Mouse (Mus musculus): ENCODE results near the gene Gpr61.

GRCm38 (mm10) chr3:108126327-108126726, 28.4 kb downstream of the Gpr61 start:
- TF ChIP-seq POLR2A (IDR thresholded peaks at IDR 0.05; ENCODE audit: low read depth, low read length) (no peak), CTCF (conservative IDR thresholded peaks at IDR 0.05 in 1 of 2, IDR thresholded peaks at IDR 0.05 in 1 of 2; ENCODE audit: low read depth in 2 of 2, low read length in 2 of 2) (no peak), MAX (IDR thresholded peaks at IDR 0.05; ENCODE audit: low read length) (no peak), MAFK (IDR thresholded peaks at IDR 0.05; ENCODE audit: insufficient replicate concordance, low read length) (no peak), EP300 (IDR thresholded peaks at IDR 0.05; ENCODE audit: low read length) (no peak), MYC (IDR thresholded peaks at IDR 0.05; ENCODE audit: low read depth, low read length) (no peak), RAD21 (IDR thresholded peaks at IDR 0.05; ENCODE audit: low read depth, low read length) (no peak), BHLHE40 (IDR thresholded peaks at IDR 0.05; ENCODE audit: low read depth, low read length) (no peak), USF2 (conservative IDR thresholded peaks at IDR 0.05; ENCODE audit: low read depth, low read length) (no peak), E2F4 (IDR thresholded peaks at IDR 0.05; ENCODE audit: insufficient replicate concordance, low read depth, low read length) (no peak)

Measured in CH12.LX (cell line).